Mouse (Mus musculus): Measurements from ENCODE around the gene Dag1. TPM values are rescaled to one million over a fixed set of nuclear protein-coding genes. Genes with fewer than 3 reads are reported as not detected.

The Dag1 gene
- polyA plus RNA-seq, 1 experiment from 2014 or later, result 115 TPM

DNA sequence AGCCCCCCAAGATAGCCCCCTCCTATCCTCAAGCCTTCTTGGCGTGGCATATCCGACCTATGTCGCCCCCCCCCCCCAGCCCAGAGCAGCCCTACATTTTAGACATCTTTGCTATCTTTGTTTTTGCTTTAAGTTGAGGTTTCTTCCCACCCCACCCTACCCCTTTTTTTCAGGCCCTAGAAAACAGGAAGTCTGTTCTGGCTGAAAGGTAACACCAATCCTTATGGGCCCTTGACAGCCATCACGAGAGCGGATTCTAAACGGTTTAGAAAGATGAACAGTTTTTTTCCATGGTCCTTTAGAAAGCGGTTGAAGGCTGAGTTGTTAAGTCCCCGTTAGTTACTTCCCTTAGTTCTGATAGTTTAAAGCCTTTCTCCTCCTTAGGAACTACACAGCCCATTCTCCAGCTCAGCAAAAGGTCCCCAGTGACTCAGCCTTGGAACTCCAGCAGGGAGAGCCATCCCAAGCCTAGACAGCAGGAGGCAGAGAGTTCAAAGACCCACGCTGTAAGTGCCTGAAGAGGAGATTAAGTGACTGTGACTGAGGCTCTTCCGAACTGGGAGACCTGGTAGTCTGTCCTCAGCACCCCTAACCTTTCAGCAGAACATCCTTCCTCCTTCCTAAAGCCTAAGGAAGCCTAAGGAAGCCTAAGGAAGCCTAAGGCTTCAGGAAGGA is 2.6 kb upstream of the Dag1 start:
- Histone ChIP-seq H3K4me2 (no peak overlapping the region), H3K9ac (ENCODE audit: low read depth, low read length) (no peak overlapping the region), H3K9me3 (replicated peaks; ENCODE audit: control insufficient read depth, low read length) (no peaks in the 10 kb centered on the region), H3K36me3 (ENCODE audit: control insufficient read depth, insufficient read depth, low read length) (no peaks in the 10 kb centered on the region), H3K4me1 (ENCODE audit: control insufficient read depth, insufficient read depth, low read length) (peaks cover 39% of the 10 kb centered on the region), H3K4me3 (ENCODE audit: low read depth, low read length) (no peak overlapping the region), H3K27ac (ENCODE audit: low read depth, low read length) (peak overlapping the region; percentile 59; the same call in 1 of the 2 replicates), H3K27me3 (ENCODE audit: control insufficient read depth, insufficient read depth, low read length) (no peaks in the 10 kb centered on the region)
- no peak for ATAC-seq (replicated peaks; ENCODE audit: insufficient number of reproducible peaks, low FRiP score, low TSS enrichment)
- 45% methylated on average over 9 of the region's 10 CpGs for WGBS (ENCODE audit: insufficient replicate concordance)

DNA sequence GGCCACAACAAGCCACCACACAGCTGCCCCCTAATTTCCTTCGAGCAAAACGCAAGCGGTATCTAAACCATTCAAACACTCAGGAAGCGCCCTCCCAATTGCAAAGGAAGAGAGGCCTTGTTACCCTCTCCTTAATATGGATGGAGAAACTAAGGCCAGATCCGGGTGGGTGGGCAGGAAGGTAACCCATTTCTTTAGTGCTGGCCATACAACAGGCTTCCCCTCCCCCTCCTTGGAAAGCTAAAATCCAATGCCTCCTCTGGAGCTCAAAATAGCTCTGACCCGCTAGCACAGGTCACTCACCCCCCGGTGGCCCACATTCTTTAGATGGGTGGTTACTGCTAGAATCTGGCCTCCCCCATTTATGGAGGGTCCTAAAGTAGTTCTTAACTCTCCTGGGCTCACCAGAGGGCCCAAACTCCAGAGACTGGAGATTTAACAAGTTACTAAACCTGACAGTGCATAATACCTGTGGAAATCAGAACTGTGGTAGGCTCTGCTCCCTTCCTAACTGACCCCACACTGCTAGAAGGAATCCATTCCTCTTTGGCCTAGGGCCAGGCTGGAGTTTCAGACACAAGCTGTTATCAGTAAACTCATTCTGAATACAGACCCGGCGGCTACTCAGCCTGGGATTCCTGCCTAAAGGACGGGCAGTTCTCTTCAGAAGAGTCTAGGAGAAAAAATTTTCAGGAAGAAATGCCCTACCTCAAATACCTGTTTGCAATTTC is 598 bp upstream of the Dag1 start:
- Histone ChIP-seq H3K4me3 (ENCODE audit: low read depth, low read length) (peak overlapping the region; percentile 97), H3K27ac (ENCODE audit: low read depth, low read length) (peak overlapping the region; percentile 98), H3K9me3 (replicated peaks; ENCODE audit: control insufficient read depth, low read length) (no peaks in the 10 kb centered on the region), H3K4me1 (ENCODE audit: control insufficient read depth, insufficient read depth, low read length) (peaks cover 49% of the 10 kb centered on the region), H3K9ac (ENCODE audit: low read depth, low read length) (peak overlapping the region; percentile 97), H3K4me2 (peak overlapping the region; percentile 83), H3K27me3 (ENCODE audit: control insufficient read depth, insufficient read depth, low read length) (no peaks in the 10 kb centered on the region), H3K36me3 (ENCODE audit: control insufficient read depth, insufficient read depth, low read length) (no peaks in the 10 kb centered on the region)
- 2% methylated on average over 10 of the region's 10 CpGs for WGBS (ENCODE audit: insufficient replicate concordance)
- peak; percentile 24; the same call in 1 of the 2 replicates for ATAC-seq (replicated peaks; ENCODE audit: insufficient number of reproducible peaks, low FRiP score, low TSS enrichment)

DNA sequence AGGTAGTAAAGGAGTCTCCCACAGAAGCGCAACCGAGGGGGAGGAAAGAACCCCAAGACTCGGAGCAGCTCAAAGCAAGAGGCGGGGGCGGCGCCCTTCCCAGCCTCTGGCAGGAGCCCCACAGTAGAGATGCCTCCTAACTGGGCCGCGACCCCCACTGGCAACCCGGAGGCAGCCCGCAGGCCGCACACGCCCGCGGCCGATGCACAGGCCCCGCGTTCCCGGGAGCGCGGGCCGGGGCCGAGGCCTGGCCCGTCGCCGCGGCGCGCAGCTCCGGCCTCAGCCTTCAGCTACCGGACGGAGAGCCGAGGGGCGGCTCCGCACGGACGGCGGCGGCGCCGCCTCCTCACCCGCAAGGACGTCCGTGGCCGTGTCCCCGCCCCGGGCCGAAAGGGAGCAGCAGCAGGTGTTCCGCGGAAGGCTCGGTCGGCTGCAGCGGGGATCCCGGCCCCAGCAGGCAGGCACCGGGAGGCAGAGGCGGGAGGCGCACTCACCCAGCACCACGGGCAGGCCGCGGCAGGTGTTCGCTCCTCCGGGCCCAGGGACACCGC is 552 bp downstream of the Dag1 start:
- Histone ChIP-seq H3K36me3 (ENCODE audit: control insufficient read depth, insufficient read depth, low read length) (no peaks in the 10 kb centered on the region), H3K4me3 (ENCODE audit: low read depth, low read length) (peak overlapping the region; percentile 97), H3K9me3 (replicated peaks; ENCODE audit: control insufficient read depth, low read length) (no peaks in the 10 kb centered on the region), H3K27ac (ENCODE audit: low read depth, low read length) (peak overlapping the region; percentile 98), H3K4me1 (ENCODE audit: control insufficient read depth, insufficient read depth, low read length) (peaks cover 52% of the 10 kb centered on the region), H3K27me3 (ENCODE audit: control insufficient read depth, insufficient read depth, low read length) (no peaks in the 10 kb centered on the region), H3K4me2 (peak overlapping the region; percentile 83), H3K9ac (ENCODE audit: low read depth, low read length) (peak overlapping the region; percentile 97)
- peak; percentile 64 for ATAC-seq (replicated peaks; ENCODE audit: insufficient number of reproducible peaks, low FRiP score, low TSS enrichment)
- WGBS (ENCODE audit: insufficient replicate concordance), result under 1% methylated on average over 43 of the region's 62 CpGs

DNA sequence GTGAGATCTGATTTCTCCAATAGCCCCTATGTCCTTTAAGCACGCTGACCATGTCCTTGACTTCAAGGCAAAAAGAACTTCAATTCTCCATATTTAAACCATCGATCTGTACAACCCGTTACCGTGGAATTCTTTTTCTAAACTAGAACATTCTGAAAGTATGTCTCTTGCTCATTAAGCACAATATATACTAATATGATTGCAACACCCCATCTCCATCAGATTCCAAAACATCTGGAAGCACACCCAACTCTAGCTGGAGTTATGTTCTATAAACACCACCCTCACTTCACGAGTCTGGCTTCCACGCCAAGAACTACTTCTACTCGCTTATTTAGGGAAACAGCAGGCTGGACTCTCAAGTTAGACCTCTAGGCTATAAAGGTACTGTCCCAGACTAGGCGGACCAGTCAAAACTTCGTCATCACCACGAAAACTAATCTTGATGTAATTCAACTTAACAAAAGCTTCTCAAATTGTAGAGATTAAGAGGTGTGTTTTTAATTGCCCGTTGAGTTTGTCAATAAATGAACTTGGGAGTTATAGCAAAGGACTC is 1.2 kb downstream of the Dag1 start:
- peak overlapping the region; percentile 97 for H3K4me3 ChIP-seq (ENCODE audit: low read depth, low read length)
- H3K4me1 ChIP-seq (ENCODE audit: control insufficient read depth, insufficient read depth, low read length), result peaks cover 48% of the 10 kb centered on the region
- H3K27me3 ChIP-seq (ENCODE audit: control insufficient read depth, insufficient read depth, low read length), result no peaks in the 10 kb centered on the region
- no peaks in the 10 kb centered on the region for H3K36me3 ChIP-seq (ENCODE audit: control insufficient read depth, insufficient read depth, low read length)
- ATAC-seq (replicated peaks; ENCODE audit: insufficient number of reproducible peaks, low FRiP score, low TSS enrichment), result no peak
- 39% methylated on average over 11 of the region's 11 CpGs for WGBS (ENCODE audit: insufficient replicate concordance)
- H3K9me3 ChIP-seq (replicated peaks; ENCODE audit: control insufficient read depth, low read length), result no peaks in the 10 kb centered on the region
- H3K9ac ChIP-seq (ENCODE audit: low read depth, low read length), result peak overlapping the region; percentile 97
- H3K27ac ChIP-seq (ENCODE audit: low read depth, low read length), result peak overlapping the region; percentile 98
- peak overlapping the region; percentile 83 for H3K4me2 ChIP-seq

DNA sequence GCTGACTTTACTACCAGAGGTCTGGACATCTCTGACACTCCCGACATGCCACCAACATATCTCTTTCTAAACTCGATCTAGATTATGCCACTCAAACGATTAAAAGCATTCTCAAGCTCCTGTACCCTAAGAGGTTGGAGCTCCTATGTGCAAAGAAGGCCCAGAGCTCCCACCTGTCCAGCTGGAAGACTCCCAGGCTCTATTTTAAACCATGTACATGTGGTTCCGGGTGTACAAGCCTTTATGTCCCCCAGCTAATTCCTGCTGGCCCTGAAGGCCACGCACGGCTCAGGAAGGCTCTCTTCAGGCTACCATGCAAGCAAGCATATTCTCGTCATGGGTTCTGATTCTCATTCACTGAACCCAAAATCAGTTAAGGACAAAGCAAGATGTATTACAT is 1.9 kb downstream of the Dag1 start:
- 41% methylated on average over 7 of the region's 7 CpGs for WGBS (ENCODE audit: insufficient replicate concordance)
- H3K36me3 ChIP-seq (ENCODE audit: control insufficient read depth, insufficient read depth, low read length), result no peaks in the 10 kb centered on the region
- H3K4me2 ChIP-seq, result peak overlapping the region; percentile 83
- peak overlapping the region; percentile 35; the same call in 1 of the 2 replicates for H3K27ac ChIP-seq (ENCODE audit: low read depth, low read length)
- peak overlapping the region; percentile 97; the same call in 1 of the 2 replicates for H3K9ac ChIP-seq (ENCODE audit: low read depth, low read length)
- peak overlapping the region; percentile 97 for H3K4me3 ChIP-seq (ENCODE audit: low read depth, low read length)
- no peaks in the 10 kb centered on the region for H3K27me3 ChIP-seq (ENCODE audit: control insufficient read depth, insufficient read depth, low read length)
- H3K9me3 ChIP-seq (replicated peaks; ENCODE audit: control insufficient read depth, low read length), result no peaks in the 10 kb centered on the region
- H3K4me1 ChIP-seq (ENCODE audit: control insufficient read depth, insufficient read depth, low read length), result peaks cover 48% of the 10 kb centered on the region
- no peak for ATAC-seq (replicated peaks; ENCODE audit: insufficient number of reproducible peaks, low FRiP score, low TSS enrichment)

DNA sequence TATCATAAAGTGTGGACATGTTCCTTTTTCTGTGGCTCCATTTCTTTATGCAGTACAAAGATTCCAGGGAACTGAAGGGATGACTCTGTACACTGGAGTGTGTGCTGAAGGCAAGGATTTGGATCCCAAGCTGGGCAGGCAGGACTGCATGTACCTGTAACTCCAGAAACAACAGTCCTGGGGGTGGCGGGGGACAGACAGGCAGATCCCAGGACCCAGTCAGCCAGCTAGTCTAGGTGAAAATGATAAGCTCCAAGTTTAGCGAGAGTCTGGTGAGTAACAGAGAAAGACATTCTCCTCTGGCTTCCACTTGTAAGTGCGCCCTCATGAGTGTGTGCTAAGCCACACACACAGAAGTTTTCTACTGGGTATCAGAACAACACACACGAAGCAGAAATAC is 3.2 kb downstream of the Dag1 start:
- 50% methylated on average over 4 of the region's 4 CpGs for WGBS (ENCODE audit: insufficient replicate concordance)
- Histone ChIP-seq H3K27me3 (ENCODE audit: control insufficient read depth, insufficient read depth, low read length) (no peaks in the 10 kb centered on the region), H3K9ac (ENCODE audit: low read depth, low read length) (no peak overlapping the region), H3K4me3 (ENCODE audit: low read depth, low read length) (no peak overlapping the region), H3K36me3 (ENCODE audit: control insufficient read depth, insufficient read depth, low read length) (no peaks in the 10 kb centered on the region), H3K4me2 (peak overlapping the region; percentile 83; the same call in 1 of the 2 replicates), H3K4me1 (ENCODE audit: control insufficient read depth, insufficient read depth, low read length) (peaks cover 40% of the 10 kb centered on the region), H3K9me3 (replicated peaks; ENCODE audit: control insufficient read depth, low read length) (no peaks in the 10 kb centered on the region), H3K27ac (ENCODE audit: low read depth, low read length) (peak overlapping the region; percentile 0; the same call in 1 of the 2 replicates)
- ATAC-seq (replicated peaks; ENCODE audit: insufficient number of reproducible peaks, low FRiP score, low TSS enrichment), result no peak

DNA sequence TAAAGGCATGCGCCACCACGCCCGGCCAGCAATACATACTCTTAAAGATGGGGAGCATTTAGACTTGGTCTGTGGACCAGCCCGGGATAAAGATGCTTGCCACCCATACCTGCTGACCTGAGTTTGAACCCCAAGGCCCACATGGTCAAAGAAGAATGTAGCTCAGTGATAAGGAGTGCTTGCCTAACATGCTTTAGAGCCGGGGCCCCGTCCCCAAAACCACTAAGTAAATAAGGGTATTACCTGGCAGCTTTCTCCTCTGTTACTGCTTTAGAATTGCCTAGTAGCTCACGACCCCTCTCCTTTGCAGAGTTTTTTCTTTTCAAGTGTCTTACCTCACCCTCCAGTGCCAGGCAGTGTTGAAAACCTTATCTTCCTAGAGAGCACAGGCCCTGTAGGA is 11.0 kb downstream of the Dag1 start:
- WGBS (ENCODE audit: insufficient replicate concordance), result 71% methylated on average over 7 of the region's 7 CpGs
- no peak for ATAC-seq (replicated peaks; ENCODE audit: insufficient number of reproducible peaks, low FRiP score, low TSS enrichment)
- Histone ChIP-seq H3K4me3 (ENCODE audit: low read depth, low read length) (no peak overlapping the region), H3K36me3 (ENCODE audit: control insufficient read depth, insufficient read depth, low read length) (peaks cover 4% of the 10 kb centered on the region; the same call in 1 of the 2 replicates), H3K27me3 (ENCODE audit: control insufficient read depth, insufficient read depth, low read length) (no peaks in the 10 kb centered on the region), H3K4me2 (no peak overlapping the region), H3K9me3 (replicated peaks; ENCODE audit: control insufficient read depth, low read length) (no peaks in the 10 kb centered on the region), H3K27ac (ENCODE audit: low read depth, low read length) (no peak overlapping the region), H3K4me1 (ENCODE audit: control insufficient read depth, insufficient read depth, low read length) (peaks cover 14% of the 10 kb centered on the region), H3K9ac (ENCODE audit: low read depth, low read length) (no peak overlapping the region)

DNA sequence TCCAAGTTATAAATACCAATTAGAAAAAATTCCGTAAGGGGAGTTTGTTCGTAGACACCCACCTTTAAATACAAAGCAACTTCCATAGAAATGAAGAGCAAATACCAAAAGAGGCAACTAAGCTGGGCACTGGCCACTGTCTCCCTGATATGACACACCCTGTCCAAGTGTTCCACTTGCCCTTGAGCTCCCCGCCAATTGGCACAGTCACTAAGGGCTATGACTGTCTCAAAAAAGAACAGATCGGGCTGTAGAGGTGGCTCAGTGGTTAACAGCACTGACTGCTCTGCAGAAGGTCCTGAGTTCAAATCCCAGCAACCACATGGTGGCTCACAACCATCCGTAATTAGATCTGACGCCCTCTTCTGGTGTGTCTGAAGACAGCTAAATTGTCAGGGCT is 11.9 kb downstream of the Dag1 start:
- no peak overlapping the region for H3K4me2 ChIP-seq
- no peak overlapping the region for H3K27ac ChIP-seq (ENCODE audit: low read depth, low read length)
- ATAC-seq (replicated peaks; ENCODE audit: insufficient number of reproducible peaks, low FRiP score, low TSS enrichment), result no peak
- H3K9me3 ChIP-seq (replicated peaks; ENCODE audit: control insufficient read depth, low read length), result no peaks in the 10 kb centered on the region
- peaks cover 11% of the 10 kb centered on the region for H3K4me1 ChIP-seq (ENCODE audit: control insufficient read depth, insufficient read depth, low read length)
- H3K4me3 ChIP-seq (ENCODE audit: low read depth, low read length), result no peak overlapping the region
- WGBS (ENCODE audit: insufficient replicate concordance), result 89% methylated on average over 6 of the region's 6 CpGs
- no peaks in the 10 kb centered on the region for H3K27me3 ChIP-seq (ENCODE audit: control insufficient read depth, insufficient read depth, low read length)
- H3K9ac ChIP-seq (ENCODE audit: low read depth, low read length), result no peak overlapping the region
- peaks cover 4% of the 10 kb centered on the region; the same call in 1 of the 2 replicates for H3K36me3 ChIP-seq (ENCODE audit: control insufficient read depth, insufficient read depth, low read length)
